Mouse (Mus musculus) MEL (cell line): ENCODE data around the gene Usp32.

Experiments
- BHLHE40 ChIP-seq: IDR thresholded peaks from 2 replicates; pipeline ENCODE4 v1.6.1; 2012; ENCODE audit warnings: low read depth, mild to moderate bottlenecking, inconsistent platforms, low read length, improper control_type of control experiment, borderline replicate concordance
- CTCF ChIP-seq, 3 experiments: IDR thresholded peaks in 2 of 3; conservative IDR thresholded peaks in 1 of 3; 2 replicates each; pipeline ENCODE4 v1.5.1; 2011 to 2012; ENCODE audit warnings: low read length in 3 of 3, low read depth in 2 of 3, mild to moderate bottlenecking in 2 of 3, improper control_type of control experiment in 1 of 3, inconsistent platforms in 1 of 3, mixed read lengths in 1 of 3, moderate library complexity in 1 of 3; ENCODE audit not compliant: control insufficient read depth in 1 of 3, insufficient read depth in 1 of 3, poor library complexity in 1 of 3, severe bottlenecking in 1 of 3
- EP300 ChIP-seq, 2 experiments: IDR thresholded peaks; 2 replicates each; pipeline ENCODE4 v1.6.1; 2011; ENCODE audit warnings: improper control_type of control experiment in 2 of 2, low read length in 2 of 2, low read depth in 1 of 2, mild to moderate bottlenecking in 1 of 2
- GATA1 ChIP-seq: IDR thresholded peaks from 2 replicates; pipeline ENCODE4 v1.6.1; 2011; ENCODE audit warnings: low read depth, low read length, improper control_type of control experiment
- MAX ChIP-seq: IDR thresholded peaks from 2 replicates; pipeline ENCODE4 v1.6.1; 2011; ENCODE audit warnings: low read length, improper control_type of control experiment
- RCOR1 ChIP-seq: IDR thresholded peaks from 2 replicates; pipeline ENCODE4 v1.6.1; 2012; ENCODE audit warnings: low read depth, mild to moderate bottlenecking, inconsistent platforms, low read length, improper control_type of control experiment
- USF1 ChIP-seq: IDR thresholded peaks from 2 replicates; pipeline ENCODE4 v1.6.1; 2014; ENCODE audit warnings: low read depth, mild to moderate bottlenecking, inconsistent platforms, low read length, improper control_type of control experiment, moderate library complexity
- ZMIZ1 ChIP-seq: IDR thresholded peaks from 2 replicates; pipeline ENCODE4 v1.6.1; 2012; ENCODE audit warnings: low read depth, mild to moderate bottlenecking, inconsistent platforms, low read length, improper control_type of control experiment, moderate library complexity
- ZNF384 ChIP-seq: IDR thresholded peaks from 2 replicates; pipeline ENCODE4 v1.6.1; 2012; ENCODE audit warnings: low read depth, mild to moderate bottlenecking, inconsistent platforms, low read length, improper control_type of control experiment

GRCm38 (mm10) chr11:85122073-85122472 is 17.9 kb downstream of the Usp32 start:
- TF ChIP-seq GATA1 (no peak), USF1 (no peak), CTCF (IDR thresholded peaks at IDR 0.05 in 2 of 3, conservative IDR thresholded peaks at IDR 0.05 in 1 of 3; ENCODE audit: control insufficient read depth in 1 of 3, insufficient read depth in 1 of 3, low read depth in 2 of 3, low read length in 3 of 3, poor library complexity in 1 of 3, severe bottlenecking in 1 of 3) (no peak), BHLHE40 (no peak), ZNF384 (no peak), RCOR1 (no peak), EP300 (IDR thresholded peaks at IDR 0.05; ENCODE audit: low read depth in 1 of 2, low read length in 2 of 2) (no peak), ZMIZ1 (no peak), MAX (no peak)
